ENCODE assay signal across 8 mouse cellular contexts in genomic region chrX:77433811-77434192, GRCm38 (mm10).
DNase-seq lines count a peak whose midpoint lies in the region; ATAC-seq and TF ChIP-seq lines count a peak whose summit lies in the region.

No protein-coding gene starts in this region.

- no peaks in the 10 kb centered on the region for H3K79me2 ChIP-seq in CH12.LX (replicated peaks; ENCODE audit: control insufficient read depth, extremely low read depth, insufficient read depth, poor library complexity, severe bottlenecking)

- H3K36me3 ChIP-seq in heart, embryonic 12.5 days, result no peaks in the 10 kb centered on the region
- no peaks in the 10 kb centered on the region for H3K36me3 ChIP-seq in CH12.LX (replicated peaks in 1 of 2; ENCODE audit: control insufficient read depth in 1 of 2, insufficient read depth in 1 of 2, low read length in 1 of 2)
- no peaks in the 10 kb centered on the region for H3K36me3 ChIP-seq in forebrain, embryonic 11.5 days (ENCODE audit: control insufficient read depth, insufficient read depth, low read length)
- no peaks in the 10 kb centered on the region for H3K36me3 ChIP-seq in liver, embryonic 14.5 days (replicated peaks; ENCODE audit: control insufficient read depth, insufficient read depth, low read depth)

- TF ChIP-seq POLR2A in CH12.LX (IDR thresholded peaks at IDR 0.05; ENCODE audit: low read depth, low read length), result no peak

- ATAC-seq in heart, embryonic 12.5 days (ENCODE audit: insufficient number of reproducible peaks, low FRiP score), result peak; percentile 46; the same call in 1 of the 2 replicates
- ATAC-seq in forebrain, embryonic 11.5 days (replicated peaks; ENCODE audit: low FRiP score), result no peak
- ATAC-seq in liver, embryonic 14.5 days (ENCODE audit: insufficient read depth), result peak; percentile 5; the same call in 1 of the 2 replicates
- no peak for ATAC-seq in monocyte, adult 5-6 weeks (replicated peaks; ENCODE audit: insufficient number of reproducible peaks, low FRiP score, low TSS enrichment, poor library complexity, severe bottlenecking)

- DNase-seq in heart, adult 18-20 months, result no peak
- DNase-seq in CH12.LX (ENCODE audit: extremely low read depth), result no peak
- no peak for DNase-seq in forebrain, embryonic 11.5 days (ENCODE audit: low spot score)
- DNase-seq in liver, embryonic 14.5 days (ENCODE audit: low read depth in 3 of 3, low spot score in 3 of 3), result no peak
- DNase-seq in B cell, adult 2 months, result no peak
- DNase-seq in cerebellum, postnatal 10 days, result no peak

- H3K27ac ChIP-seq in heart, embryonic 12.5 days (ENCODE audit: poor library complexity, severe bottlenecking), result no peak overlapping the region
- H3K27ac ChIP-seq in CH12.LX (ENCODE audit: insufficient read depth, low read depth), result no peak overlapping the region
- no peak overlapping the region for H3K27ac ChIP-seq in forebrain, embryonic 11.5 days (ENCODE audit: low read depth, low read length)
- H3K27ac ChIP-seq in liver, embryonic 14.5 days, result no peak overlapping the region

- no peak for TF ChIP-seq CTCF in CH12.LX (conservative IDR thresholded peaks at IDR 0.05 in 1 of 2, IDR thresholded peaks at IDR 0.05 in 1 of 2; ENCODE audit: low read depth in 2 of 2, low read length in 2 of 2)
- no peak for TF ChIP-seq CTCF in liver, embryonic 14.5 days (IDR thresholded peaks at IDR 0.05; ENCODE audit: low read depth)

- H3K27me3 ChIP-seq in heart, embryonic 12.5 days (replicated peaks), result no peaks in the 10 kb centered on the region
- no peaks in the 10 kb centered on the region for H3K27me3 ChIP-seq in CH12.LX (replicated peaks)
- no peaks in the 10 kb centered on the region for H3K27me3 ChIP-seq in forebrain, embryonic 11.5 days (ENCODE audit: control insufficient read depth, insufficient read depth, low read length)
- no peaks in the 10 kb centered on the region for H3K27me3 ChIP-seq in liver, embryonic 14.5 days (ENCODE audit: control insufficient read depth, insufficient read depth, low read length)

- no peak overlapping the region for H3K9ac ChIP-seq in heart, embryonic 12.5 days
- H3K9ac ChIP-seq in CH12.LX (ENCODE audit: insufficient read depth, low read depth), result no peak overlapping the region
- H3K9ac ChIP-seq in forebrain, embryonic 11.5 days (ENCODE audit: low read length), result no peak overlapping the region
- no peak overlapping the region for H3K9ac ChIP-seq in liver, embryonic 14.5 days (replicated peaks)

- no peak for TF ChIP-seq RAD21 in CH12.LX (IDR thresholded peaks at IDR 0.05; ENCODE audit: low read depth, low read length)

- TF ChIP-seq EP300 in CH12.LX (IDR thresholded peaks at IDR 0.05; ENCODE audit: low read length), result no peak
- no peak for TF ChIP-seq EP300 in liver, embryonic 14.5 days (IDR thresholded peaks at IDR 0.05; ENCODE audit: low read depth)

- in situ Hi-C loops in CH12.LX (cut with MboI; ENCODE audit: low pct_ligation_motif_present, low pct_unique_long_range_greater_than_20kb, low sequenced_read_pairs), result no loop called here

- dilution Hi-C loops in CH12.LX (cut with MboI; ENCODE audit: extremely low pct_ligation_motif_present, extremely low pct_unique_long_range_greater_than_20kb, low sequenced_read_pairs), result no loop called here

- no peaks in the 10 kb centered on the region for H3K9me3 ChIP-seq in heart, embryonic 12.5 days (replicated peaks)
- no peaks in the 10 kb centered on the region for H3K9me3 ChIP-seq in CH12.LX (replicated peaks; ENCODE audit: low read length)
- H3K9me3 ChIP-seq in forebrain, embryonic 11.5 days (ENCODE audit: control insufficient read depth, low read length), result no peaks in the 10 kb centered on the region
- H3K9me3 ChIP-seq in liver, embryonic 14.5 days (ENCODE audit: control insufficient read depth, low read length), result no peaks in the 10 kb centered on the region

- WGBS in heart, embryonic 12.5 days, result 13% methylated on average over 3 of the region's 3 CpGs
- 17% methylated on average over 3 of the region's 3 CpGs for WGBS in forebrain, embryonic 11.5 days
- WGBS in liver, embryonic 14.5 days (ENCODE audit: insufficient replicate concordance), result 20% methylated on average over 3 of the region's 3 CpGs

- H3K4me3 ChIP-seq in heart, embryonic 12.5 days, result peak overlapping the region; percentile 28; the same call in 1 of the 2 replicates
- H3K4me3 ChIP-seq in CH12.LX (replicated peaks in 1 of 3; ENCODE audit: low read depth in 2 of 3, low read length in 2 of 3, poor library complexity in 1 of 3), result peak overlapping the region in 2 of 3 experiments; percentile 23 to 42
- H3K4me3 ChIP-seq in forebrain, embryonic 11.5 days (ENCODE audit: low read depth, low read length), result no peak overlapping the region
- peak overlapping the region; percentile 10 to 25; a peak in 2 of 4 replicates for H3K4me3 ChIP-seq in liver, embryonic 14.5 days (ENCODE audit: insufficient read depth in 1 of 2, low read depth in 2 of 2, low read length in 2 of 2)

- H3K4me2 ChIP-seq in heart, embryonic 12.5 days, result peak overlapping the region; percentile 58
- H3K4me2 ChIP-seq in CH12.LX (ENCODE audit: insufficient read depth, low read depth, poor library complexity, severe bottlenecking), result peak overlapping the region; percentile 50; the same call in 1 of the 2 replicates
- peak overlapping the region; percentile 33; the same call in 1 of the 2 replicates for H3K4me2 ChIP-seq in forebrain, embryonic 11.5 days (ENCODE audit: low read depth, low read length, severe bottlenecking)
- peak overlapping the region; percentile 58 for H3K4me2 ChIP-seq in liver, embryonic 14.5 days (ENCODE audit: low read depth)

- H3K4me1 ChIP-seq in heart, embryonic 12.5 days (replicated peaks), result no peaks in the 10 kb centered on the region
- peaks cover 0 to 10% of the 10 kb centered on the region in 2 experiments; a peak in 2 of 4 replicates for H3K4me1 ChIP-seq in CH12.LX (ENCODE audit: control insufficient read depth in 1 of 2, insufficient read depth in 2 of 2)
- no peaks in the 10 kb centered on the region for H3K4me1 ChIP-seq in forebrain, embryonic 11.5 days (replicated peaks; ENCODE audit: control insufficient read depth, insufficient read depth, low read length)
- H3K4me1 ChIP-seq in liver, embryonic 14.5 days (replicated peaks; ENCODE audit: control insufficient read depth in 2 of 2, insufficient read depth in 2 of 2, low read length in 1 of 2), result peaks cover 0 to 6% of the 10 kb centered on the region in 2 experiments; a peak in 2 of 4 replicates

TF ChIP-seq in CH12.LX, 34 proteins besides CTCF, POLR2A, EP300 and RAD21:
- TF ChIP-seq NELFE (IDR thresholded peaks at IDR 0.05; ENCODE audit: low read depth, low read length) (no peak), MAX (IDR thresholded peaks at IDR 0.05; ENCODE audit: low read length) (no peak), SMC3 (IDR thresholded peaks at IDR 0.05; ENCODE audit: low read depth, low read length) (no peak), JUND (conservative IDR thresholded peaks at IDR 0.05; ENCODE audit: low read depth, low read length) (no peak), ZNF384 (IDR thresholded peaks at IDR 0.05; ENCODE audit: low read depth, low read length) (no peak), ETS1 (conservative IDR thresholded peaks at IDR 0.05; ENCODE audit: low read depth, low read length) (no peak), SIN3A (IDR thresholded peaks at IDR 0.05; ENCODE audit: low read length) (no peak), TCF12 (IDR thresholded peaks at IDR 0.05; ENCODE audit: low read depth, low read length) (no peak), BHLHE40 (IDR thresholded peaks at IDR 0.05; ENCODE audit: low read depth, low read length) (no peak; the same call in 1 of the 2 replicates), IRF4 (IDR thresholded peaks at IDR 0.05; ENCODE audit: low read depth, low read length) (no peak), UBTF (IDR thresholded peaks at IDR 0.05; ENCODE audit: low read depth, low read length) (no peak)
TF ChIP-seq in CH12.LX: peak in this region for 0.

Comparison
In these comparisons a context has a peak if more than half of its experiments do, and no peak if none do; other contexts are left out.
1. ATAC-seq: peak in heart, embryonic 12.5 days (single experiment) and liver, embryonic 14.5 days (single experiment); none in forebrain, embryonic 11.5 days (single experiment) and monocyte, adult 5-6 weeks (single experiment).
2. Peak in every context shown above with its lines, with median percentiles within 50 percentile points of each other: H3K4me2 ChIP-seq.